Mouse (Mus musculus): ENCODE measurements around the gene Ap5s1.

The Ap5s1 gene

GRCm38 (mm10) chr2:131206778-131207177 lies at the start of gene Ap5s1:
Ap5s1 (plus strand) TSS chr2:131207078.
- no peak for DNase-seq

- no peak for DNase-seq
Measured at GRCm38 (mm10) chr2:131159491-131159910, 47.4 kb upstream of the Ap5s1 start.

GRCm38 (mm10) chr2:131159938-131160581 lies 46.8 kb upstream of the Ap5s1 start, which contains the start of gene 1700037H04Rik:
1700037H04Rik (minus strand) TSS chr2:131160081.
- peak; percentile 95 for DNase-seq

- peak; percentile 57 for DNase-seq
Measured at GRCm38 (mm10) chr2:131160671-131161111, 46.2 kb upstream of the Ap5s1 start.

- DNase-seq: peak; percentile 64
Measured at GRCm38 (mm10) chr2:131163924-131164323, 43.0 kb upstream of the Ap5s1 start.

- DNase-seq: no peak
Measured at GRCm38 (mm10) chr2:131166172-131166571, 40.7 kb upstream of the Ap5s1 start.

- no peak for DNase-seq
Measured at GRCm38 (mm10) chr2:131167984-131168383, 38.9 kb upstream of the Ap5s1 start.

- no peak for DNase-seq
Measured at GRCm38 (mm10) chr2:131168914-131169313, 38.0 kb upstream of the Ap5s1 start.

GRCm38 (mm10) chr2:131170936-131171335 lies 35.9 kb upstream of the Ap5s1 start:
- no peak for DNase-seq

- DNase-seq: peak; percentile 80
Measured at GRCm38 (mm10) chr2:131171401-131172104, 35.3 kb upstream of the Ap5s1 start.

GRCm38 (mm10) chr2:131172322-131172721 lies 34.6 kb upstream of the Ap5s1 start:
- no peak for DNase-seq

GRCm38 (mm10) chr2:131174700-131175099 lies 32.2 kb upstream of the Ap5s1 start:
- DNase-seq: peak; percentile 72

GRCm38 (mm10) chr2:131175286-131175944 lies 31.5 kb upstream of the Ap5s1 start:
- no peak for DNase-seq

- no peak for DNase-seq
Measured at GRCm38 (mm10) chr2:131175945-131176309, 31.0 kb upstream of the Ap5s1 start.

- peak; percentile 76 for DNase-seq
Measured at GRCm38 (mm10) chr2:131176491-131176890, 30.4 kb upstream of the Ap5s1 start.

- DNase-seq: no peak
Measured at GRCm38 (mm10) chr2:131177932-131178331, 28.9 kb upstream of the Ap5s1 start.

GRCm38 (mm10) chr2:131178828-131179245 lies 28.0 kb upstream of the Ap5s1 start:
- peak; percentile 61 for DNase-seq

GRCm38 (mm10) chr2:131179246-131179886 lies 27.5 kb upstream of the Ap5s1 start:
- peak; percentile 70 for DNase-seq

- peak; percentile 90 for DNase-seq
Measured at GRCm38 (mm10) chr2:131179990-131180587, 26.8 kb upstream of the Ap5s1 start, which contains the start of gene Cenpb. Cenpb (minus strand) TSS chr2:131180067.

- DNase-seq: no peak
Measured at GRCm38 (mm10) chr2:131186343-131186742, 20.5 kb upstream of the Ap5s1 start.

- peak; percentile 88 for DNase-seq
Measured at GRCm38 (mm10) chr2:131186771-131187601, 19.9 kb upstream of the Ap5s1 start, which contains the start of the genes Cdc25b and Spef1. Cdc25b (plus strand) TSS chr2:131186949. Spef1 (minus strand) TSS chr2:131187282.

GRCm38 (mm10) chr2:131187602-131187922 lies 19.3 kb upstream of the Ap5s1 start:
- no peak for DNase-seq

All from kidney, adult 18-20 months (tissue).